Mouse (Mus musculus): ENCODE results near the gene 3100002H09Rik.

3100002H09Rik gene

DNA sequence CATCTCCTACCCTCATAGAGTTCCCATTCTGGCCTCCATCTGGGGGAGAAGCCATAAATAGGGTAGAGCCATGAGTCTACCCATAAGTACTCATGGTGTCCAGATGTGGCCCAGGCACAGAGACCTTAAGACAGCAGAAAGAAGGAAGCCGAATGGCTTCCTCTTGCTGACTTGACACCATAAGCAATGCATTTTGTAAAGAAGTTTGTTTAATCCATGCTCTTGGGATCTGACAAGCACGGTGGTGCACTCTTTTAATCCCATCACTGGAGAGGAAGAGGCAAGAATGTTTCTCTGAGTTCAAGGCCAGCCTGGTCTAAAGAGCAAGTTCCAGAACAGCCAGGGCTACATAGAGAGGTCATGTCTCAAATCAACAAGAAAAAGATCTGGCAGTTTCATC lies at the start of gene 3100002H09Rik:
Gene 3100002H09Rik, minus strand, starts transcription at position 101 of the 400 bp plus-strand sequence.
- no peak for DNase-seq

GRCm38 (mm10) chr4:124659251-124660217 lies 48.9 kb upstream of the 3100002H09Rik start:
- DNase-seq: peak; percentile 25

GRCm38 (mm10) chr4:124658412-124658851 lies 47.8 kb upstream of the 3100002H09Rik start:
- DNase-seq: peak; percentile 29

- peak; percentile 52 for DNase-seq
These were observed 47.2 kb upstream of the 3100002H09Rik start for GRCm38 (mm10) chr4:124657781-124658180.

DNA sequence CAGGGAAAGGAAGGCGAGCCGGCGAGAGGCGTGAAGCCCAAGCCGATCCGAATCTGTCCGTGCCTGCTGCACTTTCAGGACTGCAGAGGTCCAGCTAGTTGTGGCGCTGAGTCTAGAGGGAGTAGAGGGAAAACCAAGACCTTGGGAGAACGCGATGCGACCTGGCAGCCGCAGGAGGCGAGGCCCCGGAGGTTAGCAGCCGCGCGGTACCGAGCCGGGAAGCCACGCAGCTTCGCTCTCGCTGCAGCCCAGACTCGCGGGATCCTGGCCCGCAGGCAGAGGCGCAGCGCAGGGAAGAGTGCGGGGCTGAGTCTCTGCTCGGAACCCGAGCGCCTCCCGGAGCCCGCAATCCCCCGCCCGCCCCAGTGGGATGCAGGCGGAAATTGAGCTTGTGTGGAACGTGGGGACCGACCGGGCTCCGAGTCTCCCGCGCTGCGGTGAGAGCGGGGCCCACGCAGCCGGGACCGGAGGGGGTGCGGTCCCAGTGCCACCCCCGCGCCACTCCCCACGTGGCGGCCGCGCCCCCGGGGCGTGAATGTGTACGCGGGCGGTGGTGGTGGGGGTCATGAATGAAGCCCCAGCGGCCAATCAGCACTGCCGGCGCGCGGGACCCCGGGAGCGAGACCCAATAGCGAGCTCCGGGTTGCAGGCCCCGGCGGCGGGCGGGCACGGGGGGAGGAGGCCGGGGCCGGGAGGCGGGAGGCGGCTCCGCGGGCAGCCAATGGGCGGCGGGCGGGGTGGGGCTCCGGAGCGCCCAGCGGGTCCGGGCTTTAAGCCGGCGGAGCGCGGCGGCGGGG lies 46.4 kb upstream of the 3100002H09Rik start:
- DNase-seq: peak; percentile 87

GRCm38 (mm10) chr4:124656518-124656853 lies 45.9 kb upstream of the 3100002H09Rik start, which contains the start of gene Pou3f1:
Gene Pou3f1, plus strand, starts transcription at chr4:124656807.
- DNase-seq: no peak

DNA sequence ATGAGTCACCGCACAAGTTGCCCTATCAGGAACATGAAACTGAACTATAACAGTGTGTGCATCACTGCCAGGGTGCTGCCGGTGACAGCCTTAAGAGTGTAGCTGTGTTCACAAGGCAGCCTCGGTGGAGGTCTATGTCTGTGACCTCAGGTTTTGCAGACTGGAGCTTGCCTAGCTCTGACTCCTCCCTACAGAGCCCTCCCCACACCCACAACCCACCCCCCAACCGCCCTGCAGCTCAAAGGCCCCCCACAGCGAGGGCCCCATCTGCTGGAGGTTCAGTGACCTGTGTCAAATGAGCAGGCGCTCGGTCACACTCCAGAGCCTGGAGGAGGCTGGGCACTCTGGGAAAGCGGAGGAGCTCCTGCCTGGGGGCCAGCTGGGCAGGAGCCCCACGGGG lies 42.3 kb upstream of the 3100002H09Rik start:
- peak; percentile 21 for DNase-seq

DNA sequence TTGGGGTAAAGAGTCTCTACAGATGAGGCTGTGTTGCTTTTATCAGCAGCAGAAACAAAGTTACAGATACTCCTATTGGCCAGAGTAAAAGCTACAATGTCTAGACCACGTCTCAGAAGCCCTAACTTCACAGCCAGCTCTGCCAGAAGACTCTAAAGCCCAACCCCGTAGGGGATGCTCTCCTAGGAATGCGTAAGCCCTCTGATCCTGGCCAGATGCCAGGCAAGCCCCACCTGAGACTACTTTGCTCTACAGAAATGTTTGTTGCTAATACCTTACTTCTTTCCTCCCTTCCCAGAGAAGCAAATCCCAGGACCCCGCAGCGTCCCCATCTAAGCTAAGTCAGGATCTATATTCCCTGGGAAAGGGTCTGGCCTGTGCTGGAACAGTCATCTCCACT lies 37.3 kb upstream of the 3100002H09Rik start:
- DNase-seq: no peak

DNA sequence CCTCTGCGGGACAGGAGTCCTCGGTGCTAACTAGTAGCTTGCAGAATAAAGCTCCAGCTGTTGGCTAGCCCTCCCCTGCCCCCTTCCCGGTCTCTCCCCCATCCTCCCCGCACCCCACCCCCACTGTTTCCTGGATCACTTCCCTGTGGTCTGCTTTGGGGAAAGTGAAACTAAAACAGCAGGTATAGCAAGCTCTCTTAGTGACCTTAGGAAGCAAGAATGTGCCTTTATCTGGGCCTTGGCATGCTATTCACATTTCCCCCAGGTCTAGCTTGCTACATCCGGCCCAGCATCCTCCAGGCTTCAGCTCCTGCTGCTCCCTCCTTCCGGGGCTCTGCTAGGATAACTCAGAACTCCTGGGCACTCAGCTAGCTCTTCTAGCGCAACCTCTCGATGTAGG lies 36.0 kb upstream of the 3100002H09Rik start:
- DNase-seq: no peak

DNA sequence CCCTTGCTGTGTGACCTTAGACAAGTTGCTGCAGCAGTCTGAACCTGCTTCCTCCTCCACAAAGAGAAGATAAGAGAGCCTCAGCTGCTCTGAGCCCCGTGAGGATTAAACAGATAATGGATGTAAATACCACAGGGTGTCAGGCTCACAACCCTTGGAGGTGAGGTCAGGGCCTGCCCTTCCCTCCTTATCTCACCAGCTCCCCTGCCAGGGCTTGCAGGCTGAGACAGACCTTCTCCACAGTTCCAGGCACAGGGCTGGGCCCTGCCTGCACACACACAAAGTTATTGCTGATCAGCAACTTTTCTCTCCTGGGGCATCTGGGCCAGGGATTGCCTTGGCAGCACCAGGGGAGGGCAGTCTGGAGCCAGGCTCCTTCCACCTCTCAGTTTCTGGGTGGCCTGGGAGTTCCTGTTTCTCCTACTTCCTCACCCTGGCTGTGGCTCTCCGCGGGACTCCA lies 34.4 kb upstream of the 3100002H09Rik start:
- no peak for DNase-seq

- no peak for DNase-seq
These were observed 33.3 kb upstream of the 3100002H09Rik start for GRCm38 (mm10) chr4:124643859-124644258.

DNA sequence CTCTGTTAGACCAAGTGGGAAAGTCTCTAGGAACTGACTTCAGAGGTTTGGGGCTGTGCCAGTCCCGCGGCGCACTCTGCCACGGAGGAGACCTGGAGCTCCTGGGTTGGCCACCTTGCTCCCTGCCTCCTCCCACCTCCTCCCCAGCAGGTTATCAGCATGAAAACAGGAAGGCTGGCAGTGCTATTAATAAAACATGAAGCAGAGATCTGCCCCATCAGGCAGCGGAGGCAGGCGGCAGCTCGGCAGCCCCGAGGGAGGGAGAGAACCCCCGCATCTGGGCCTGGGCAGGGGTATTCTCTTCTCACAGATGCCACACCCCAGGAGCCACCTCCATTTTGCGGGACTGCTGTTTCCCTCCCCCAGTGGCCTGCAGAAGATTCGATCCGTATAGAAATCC lies 29.1 kb upstream of the 3100002H09Rik start:
- DNase-seq: no peak

DNA sequence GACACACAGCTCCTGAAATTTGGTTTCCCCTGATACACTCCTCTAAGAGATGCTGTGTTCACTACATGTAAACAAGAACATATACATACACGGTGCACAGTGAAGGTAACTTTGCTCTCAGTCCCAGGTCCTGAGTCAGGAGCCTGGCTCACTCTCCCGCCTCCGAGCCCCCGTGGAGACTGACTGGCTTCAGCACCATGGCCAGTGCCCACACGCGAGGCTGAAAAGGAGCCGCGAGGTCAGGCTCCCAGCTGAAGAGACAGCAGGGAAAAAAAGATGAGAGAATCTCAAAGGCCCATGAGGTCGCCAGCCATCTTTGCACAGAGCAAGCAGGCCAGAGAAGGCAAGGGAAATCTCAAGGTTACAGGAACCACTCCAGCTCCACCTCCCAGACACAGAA lies 22.7 kb upstream of the 3100002H09Rik start:
- DNase-seq: peak; percentile 58

- DNase-seq: no peak
These were observed 22.3 kb upstream of the 3100002H09Rik start for GRCm38 (mm10) chr4:124632856-124633255.

DNA sequence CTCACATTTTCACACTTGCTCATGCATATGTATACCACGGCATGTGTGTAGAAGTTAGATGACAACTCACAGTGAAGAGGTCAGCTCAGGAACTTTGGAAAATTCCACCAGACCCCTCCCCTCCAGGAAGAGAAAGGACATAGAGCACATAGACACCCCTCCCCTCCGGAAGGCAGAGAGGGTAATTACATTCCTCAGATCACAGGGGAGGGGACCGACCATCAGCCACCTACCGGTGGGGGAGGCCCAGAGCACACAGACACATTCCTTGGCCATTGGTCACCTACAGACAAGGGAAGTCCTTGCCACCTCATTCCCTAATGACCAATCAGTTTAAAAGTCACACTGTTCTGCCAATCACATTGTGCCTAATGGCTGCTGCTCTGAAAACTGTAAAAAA lies 20.9 kb upstream of the 3100002H09Rik start:
- DNase-seq: no peak

DNA sequence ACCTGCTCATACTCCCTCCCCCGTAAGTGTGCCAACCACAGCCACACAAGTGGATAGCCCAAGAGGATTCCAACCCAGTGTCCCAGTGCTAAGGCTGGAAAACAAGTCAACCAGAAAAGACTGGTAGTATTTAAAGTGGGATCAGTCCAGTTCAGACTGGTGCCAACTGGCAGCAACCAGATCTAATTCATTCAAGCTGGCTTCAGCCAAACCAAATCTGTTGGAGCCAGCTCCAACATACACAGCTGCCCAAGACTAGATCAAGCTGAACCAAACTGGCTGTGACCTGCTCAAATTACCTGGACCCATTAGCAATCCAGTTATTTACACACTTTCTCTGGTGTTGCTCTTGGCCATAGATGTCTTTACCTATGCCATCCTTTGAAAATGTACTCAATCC lies 16.2 kb upstream of the 3100002H09Rik start:
- no peak for DNase-seq

DNA sequence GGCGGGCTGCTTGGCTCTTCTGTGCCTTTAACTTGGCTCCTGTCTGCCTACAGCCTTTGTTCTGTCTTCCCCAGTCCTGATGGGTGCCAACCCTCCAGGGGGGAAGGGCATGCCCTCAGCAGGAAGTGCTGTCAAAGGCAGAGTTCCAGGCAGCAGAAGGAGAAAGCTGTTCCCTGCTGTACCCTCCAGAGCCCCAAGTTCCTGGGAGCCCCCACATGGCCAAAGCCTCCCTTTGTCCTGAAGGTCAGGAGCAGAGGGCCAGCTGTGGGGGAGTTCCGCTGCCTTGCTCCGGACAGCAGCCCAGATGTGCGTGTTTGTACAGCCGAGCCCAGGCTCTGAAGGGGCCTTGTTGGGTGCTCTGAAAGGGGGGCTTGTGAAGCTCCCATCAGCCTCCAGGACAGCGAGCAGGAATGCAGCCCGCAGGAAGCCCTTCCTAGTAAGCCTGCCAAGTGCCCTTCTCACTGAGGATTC lies 13.5 kb upstream of the 3100002H09Rik start:
- DNase-seq: no peak

DNA sequence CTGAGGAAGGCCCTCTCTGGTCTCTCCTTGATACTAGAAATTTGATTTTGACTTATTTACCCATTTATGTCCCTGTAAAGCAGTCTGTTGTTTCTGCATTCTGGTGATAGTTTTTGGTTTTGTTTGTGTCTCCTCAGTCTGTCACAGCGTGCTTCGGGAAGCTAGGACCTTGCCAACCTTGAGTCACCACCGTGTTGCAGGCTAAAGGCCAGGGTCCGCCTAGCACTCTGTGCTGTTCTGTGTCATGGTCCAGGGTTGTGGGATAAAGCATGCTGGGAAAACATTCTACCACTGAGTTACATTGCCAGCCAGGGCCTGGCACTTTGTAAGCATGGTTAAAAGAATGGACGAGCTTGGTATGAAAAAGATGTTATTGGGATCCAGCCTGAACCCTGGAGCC lies 12.0 kb upstream of the 3100002H09Rik start:
- DNase-seq: no peak

- DNase-seq: no peak
These were observed 10.8 kb upstream of the 3100002H09Rik start for GRCm38 (mm10) chr4:124621406-124621805.

GRCm38 (mm10) chr4:124618599-124618998 lies 8.0 kb upstream of the 3100002H09Rik start:
- DNase-seq: no peak

DNA sequence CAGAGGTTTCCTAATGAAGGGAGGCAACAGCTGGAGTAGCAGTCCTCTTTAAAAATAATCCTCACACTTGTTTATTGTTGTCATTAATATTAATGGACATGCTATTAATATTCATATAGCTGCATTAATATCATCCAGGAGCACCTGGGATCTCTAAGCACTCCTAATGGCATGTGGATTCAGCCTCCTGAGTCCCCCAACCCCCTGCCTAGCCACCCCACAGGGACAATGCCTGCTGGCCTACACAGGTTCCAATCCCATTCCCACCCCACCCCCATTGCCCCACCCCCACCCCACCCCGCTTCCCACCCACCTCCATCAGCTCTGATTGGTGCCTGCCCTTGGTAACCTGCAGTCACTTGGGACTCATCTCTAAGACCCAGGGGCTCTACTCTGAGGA lies 6.0 kb upstream of the 3100002H09Rik start:
- DNase-seq: no peak

GRCm38 (mm10) chr4:124615986-124616385 lies 5.4 kb upstream of the 3100002H09Rik start:
- DNase-seq: no peak

- no peak for DNase-seq
These were observed 4.9 kb upstream of the 3100002H09Rik start for GRCm38 (mm10) chr4:124615406-124615960.
